Mouse (Mus musculus) heart, postnatal 4 days (tissue): ENCODE measurements around the gene Zfp719. TPM values are rescaled to one million over a fixed set of nuclear protein-coding genes. Genes with fewer than 3 reads are reported as not detected.

Experiments
- DNase-seq: peaks from one replicate; pipeline ENCODE4 v3.0.0; 2021
- total RNA-seq, 2 experiments: library from RNA; stranded (reverse); gene quantifications; 2 replicates each; pipeline ENCODE4 v1.2.3; 2021

Gene Zfp719
- total RNA-seq, 2 experiments from 2014 or later, result 9.4 to 10.0 TPM

- DNase-seq, result no peak
Measured at GRCm38 (mm10) chr7:43607743-43608287, 28.4 kb downstream of the Zfp719 start.

GRCm38 (mm10) chr7:43608316-43608824 is 29.0 kb downstream of the Zfp719 start:
- no peak for DNase-seq

- DNase-seq, result no peak
Measured at GRCm38 (mm10) chr7:43613816-43614551, 34.6 kb downstream of the Zfp719 start.

GRCm38 (mm10) chr7:43622927-43623326 is 43.5 kb downstream of the Zfp719 start:
- DNase-seq, result no peak

GRCm38 (mm10) chr7:43623819-43624218 is 44.4 kb downstream of the Zfp719 start:
- DNase-seq, result no peak

- DNase-seq, result no peak
Measured at GRCm38 (mm10) chr7:43625065-43625464, 45.7 kb downstream of the Zfp719 start.

- DNase-seq, result no peak
Measured at GRCm38 (mm10) chr7:43625794-43626422, 46.5 kb downstream of the Zfp719 start.

GRCm38 (mm10) chr7:43633940-43634339 is 54.5 kb downstream of the Zfp719 start:
- DNase-seq, result no peak

- no peak for DNase-seq
Measured at GRCm38 (mm10) chr7:43634500-43634899, 55.1 kb downstream of the Zfp719 start, which contains the start of gene Ceacam18. Ceacam18 (plus strand) TSS chr7:43634707.

GRCm38 (mm10) chr7:43636194-43636593 is 56.8 kb downstream of the Zfp719 start:
- DNase-seq, result no peak

- DNase-seq, result no peak
Measured at GRCm38 (mm10) chr7:43637118-43637517, 57.7 kb downstream of the Zfp719 start.

GRCm38 (mm10) chr7:43642587-43642986 is 63.2 kb downstream of the Zfp719 start:
- DNase-seq, result no peak

Other genes starting within 250 kb of the Zfp719 start
- under 1 TPM in 1 of 2 experiments, not detected in 1; 0.10 TPM for gene Siglecf, start 228.3 kb upstream of the Zfp719 start, total RNA-seq
- gene Siglecg, start 171.4 kb upstream of the Zfp719 start, total RNA-seq, result under 1 TPM; 0.09 to 0.55 TPM
- not detected for gene Lim2, start 151.9 kb upstream of the Zfp719 start, total RNA-seq
- not detected for gene Nkg7, start 142.5 kb upstream of the Zfp719 start, total RNA-seq
- gene Cldnd2, start 138.8 kb upstream of the Zfp719 start, total RNA-seq, result not detected
- gene Etfb, start 135.5 kb upstream of the Zfp719 start, total RNA-seq, result 100 to 1,000 TPM; 882 to 955 TPM
- 1 to 10 TPM; 2.9 to 3.0 TPM for gene Gm45233, start 135.5 kb upstream of the Zfp719 start, total RNA-seq
- 1 to 10 TPM; 4.1 to 6.3 TPM for gene Vsig10l, start 116.5 kb upstream of the Zfp719 start, total RNA-seq
- under 1 TPM; 0.29 TPM for gene Iglon5, start 89.5 kb upstream of the Zfp719 start, total RNA-seq
- gene 4931406B18Rik, start 73.7 kb upstream of the Zfp719 start, total RNA-seq, result not detected
- gene Cd33, start 35.2 kb upstream of the Zfp719 start, total RNA-seq, result 1 to 10 TPM; 1.7 to 2.1 TPM
- gene Zfp658, start 17.4 kb upstream of the Zfp719 start, total RNA-seq, result 1 to 10 TPM; 1.0 to 1.1 TPM
- not detected for gene Zfp819, start 27.6 kb downstream of the Zfp719 start, total RNA-seq
- not detected for gene Ceacam18, start 55.1 kb downstream of the Zfp719 start, total RNA-seq
- gene Siglece, start 80.6 kb downstream of the Zfp719 start, total RNA-seq, result under 1 TPM; 0.34 to 0.48 TPM
- 1 to 10 TPM; 4.7 to 5.6 TPM for gene Ctu1, start 92.4 kb downstream of the Zfp719 start, total RNA-seq
- not detected for gene Klk14, start 110.8 kb downstream of the Zfp719 start, total RNA-seq
- gene Klk13, start 133.0 kb downstream of the Zfp719 start, total RNA-seq, result not detected
- gene Klk12, start 189.3 kb downstream of the Zfp719 start, total RNA-seq, result not detected
- not detected for gene Klk11, start 195.0 kb downstream of the Zfp719 start, total RNA-seq
- gene Klk10, start 201.4 kb downstream of the Zfp719 start, total RNA-seq, result not detected
- gene Klk9, start 212.3 kb downstream of the Zfp719 start, total RNA-seq, result not detected
- gene Klk8, start 218.0 kb downstream of the Zfp719 start, total RNA-seq, result 10 to 100 TPM; 10.6 to 17.4 TPM
- gene Klk7, start 231.7 kb downstream of the Zfp719 start, total RNA-seq, result not detected
- not detected for gene Klk6, start 244.9 kb downstream of the Zfp719 start, total RNA-seq